In the genomic region with DNA sequence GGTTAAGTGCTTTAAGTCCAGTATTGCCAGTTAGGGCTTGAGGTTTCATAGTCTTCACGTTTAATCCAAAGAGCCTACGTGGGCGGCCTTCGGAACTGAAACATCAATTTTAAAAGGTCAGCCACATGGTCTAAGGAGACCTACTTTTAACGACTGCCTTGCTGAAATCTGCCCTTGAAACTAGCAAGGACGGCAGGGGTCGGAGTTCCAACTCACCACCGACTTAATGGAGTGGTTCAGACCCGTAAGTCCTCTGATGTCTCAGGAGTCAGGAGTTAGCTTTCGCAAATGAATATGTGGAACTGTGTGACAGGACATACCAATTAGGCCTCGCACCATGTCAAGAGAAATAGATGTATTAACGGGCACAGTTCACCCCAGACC, we compare ENCODE assay signal across 8 mouse cellular contexts. TPM values are rescaled to one million over a fixed set of nuclear protein-coding genes. Genes with fewer than 3 reads are reported as not detected.
DNase-seq lines count a peak whose midpoint lies in the region; ATAC-seq and TF ChIP-seq lines count a peak whose summit lies in the region.

No protein-coding gene starts in this region.

- ATAC-seq in kidney, embryonic 15.5 days (replicated peaks; ENCODE audit: low FRiP score): no peak; the same call in 1 of the 2 replicates
- ATAC-seq in intestine, embryonic 14.5 days (replicated peaks; ENCODE audit: low FRiP score, low TSS enrichment, low read depth): peak; percentile 7; the same call in 1 of the 2 replicates
- ATAC-seq in midbrain, embryonic 16.5 days: no peak; the same call in 1 of the 2 replicates

- peaks cover 23% of the 10 kb centered on the region for H3K36me3 ChIP-seq in kidney, embryonic 15.5 days
- peaks cover 21% of the 10 kb centered on the region for H3K36me3 ChIP-seq in intestine, embryonic 14.5 days (ENCODE audit: control insufficient read depth, insufficient read depth, low read length)
- peaks cover 4% of the 10 kb centered on the region for H3K36me3 ChIP-seq in midbrain, embryonic 16.5 days (ENCODE audit: control insufficient read depth, insufficient read depth, low read length)

- H3K27me3 ChIP-seq in kidney, embryonic 15.5 days: no peaks in the 10 kb centered on the region
- H3K27me3 ChIP-seq in intestine, embryonic 14.5 days (replicated peaks; ENCODE audit: control insufficient read depth, insufficient read depth, low read length): no peaks in the 10 kb centered on the region
- H3K27me3 ChIP-seq in midbrain, embryonic 16.5 days (ENCODE audit: control insufficient read depth, insufficient read depth, low read depth, low read length): no peaks in the 10 kb centered on the region

- H3K4me1 ChIP-seq in kidney, embryonic 15.5 days: peaks cover 13% of the 10 kb centered on the region
- H3K4me1 ChIP-seq in cortical plate, adult 2 months (ENCODE audit: control insufficient read depth, insufficient read depth, low read length): peaks cover 2% of the 10 kb centered on the region
- peaks cover 15% of the 10 kb centered on the region for H3K4me1 ChIP-seq in intestine, embryonic 14.5 days (replicated peaks; ENCODE audit: control insufficient read depth, insufficient read depth, low read length)
- H3K4me1 ChIP-seq in midbrain, embryonic 16.5 days (ENCODE audit: control insufficient read depth, insufficient read depth, low read length): peaks cover 15% of the 10 kb centered on the region

- H3K9ac ChIP-seq in kidney, embryonic 15.5 days: peak overlapping the region; percentile 85
- peak overlapping the region; percentile 92 for H3K9ac ChIP-seq in intestine, embryonic 14.5 days (ENCODE audit: low read length)
- H3K9ac ChIP-seq in midbrain, embryonic 16.5 days (ENCODE audit: low read depth, low read length): peak overlapping the region; percentile 70

- peak overlapping the region; percentile 89 for H3K4me3 ChIP-seq in kidney, embryonic 15.5 days (replicated peaks)
- peak overlapping the region; percentile 79 for H3K4me3 ChIP-seq in cortical plate, adult 2 months (ENCODE audit: insufficient read depth, low read length)
- peak overlapping the region; percentile 100 for H3K4me3 ChIP-seq in intestine, embryonic 14.5 days (ENCODE audit: low read depth, low read length)
- H3K4me3 ChIP-seq in midbrain, embryonic 16.5 days (ENCODE audit: low read depth, low read length): peak overlapping the region; percentile 91

- H3K4me2 ChIP-seq in kidney, embryonic 15.5 days: peak overlapping the region; percentile 79
- H3K4me2 ChIP-seq in intestine, embryonic 14.5 days (ENCODE audit: low read length): peak overlapping the region; percentile 88
- H3K4me2 ChIP-seq in midbrain, embryonic 16.5 days (ENCODE audit: low read length): peak overlapping the region; percentile 90

- no peak for DNase-seq in kidney, adult 11 months
- no peak for DNase-seq in intestine, embryonic 14.5 days (ENCODE audit: low spot score)
- no peak for DNase-seq in spleen, adult 18-20 months
- DNase-seq in adrenal gland, postnatal 10 days: no peak
- DNase-seq in urinary bladder, adult 2 months (ENCODE audit: low spot score): no peak

- no peaks in the 10 kb centered on the region for H3K9me3 ChIP-seq in kidney, embryonic 15.5 days (replicated peaks)
- no peaks in the 10 kb centered on the region for H3K9me3 ChIP-seq in intestine, embryonic 14.5 days (ENCODE audit: control insufficient read depth, low read length)
- H3K9me3 ChIP-seq in midbrain, embryonic 16.5 days (replicated peaks; ENCODE audit: control insufficient read depth, low read length, poor library complexity, severe bottlenecking): no peaks in the 10 kb centered on the region

- peak overlapping the region; percentile 84 for H3K27ac ChIP-seq in kidney, embryonic 15.5 days
- peak overlapping the region; percentile 40 for H3K27ac ChIP-seq in cortical plate, adult 2 months (ENCODE audit: insufficient read depth, low read length)
- peak overlapping the region; percentile 74 for H3K27ac ChIP-seq in intestine, embryonic 14.5 days (ENCODE audit: low read depth)
- peak overlapping the region; percentile 83 for H3K27ac ChIP-seq in midbrain, embryonic 16.5 days (ENCODE audit: low read length)

- no peak for TF ChIP-seq POLR2A in cortical plate, adult 2 months (IDR thresholded peaks at IDR 0.05; ENCODE audit: extremely low read depth, insufficient read depth, low read length)

- 3% methylated on average over 12 of the region's 12 CpGs for WGBS in kidney, embryonic 15.5 days
- WGBS in intestine, embryonic 14.5 days: 4% methylated on average over 12 of the region's 12 CpGs
- 7% methylated on average over 12 of the region's 12 CpGs for WGBS in midbrain, embryonic 16.5 days

- TF ChIP-seq CTCF in cortical plate, adult 2 months (IDR thresholded peaks at IDR 0.05; ENCODE audit: extremely low read depth, insufficient read depth, low read length): no peak

RNA-seq across cellular contexts. Expression of gene Uqcr10, which starts 0.5 kb away (rescaled TPM):
- 889 and 930 TPM in 2 replicates for polyA plus RNA-seq in kidney, embryonic 15.5 days (2015; fragmentation: Nextera tagmentation; extraction: Ambion mirVana)
- 1,122 and 1,215 TPM in 2 replicates for polyA plus RNA-seq in cortical plate, adult 2 months (2012; rRNA removed)
- 954 and 1,060 TPM in 2 replicates for polyA plus RNA-seq in intestine, embryonic 14.5 days (2014; fragmentation: Nextera tagmentation; extraction: Ambion mirVana)
- 525 and 569 TPM in 2 replicates for polyA plus RNA-seq in midbrain, embryonic 16.5 days (2015; fragmentation: Nextera tagmentation; extraction: Ambion mirVana)
- 1,000 to 10,000 TPM; 1,230 to 1,238 TPM for total RNA-seq in adrenal gland, postnatal 10 days (2021)
- polyA plus RNA-seq in urinary bladder, adult 2 months (2012; rRNA removed): 1,105 and 1,175 TPM in 2 replicates

RNA-seq across cellular contexts. Expression of gene Zmat5, which starts 0.8 kb away (rescaled TPM):
- polyA plus RNA-seq in kidney, embryonic 15.5 days (2015; fragmentation: Nextera tagmentation; extraction: Ambion mirVana): 71.6 and 72.1 TPM in 2 replicates
- 48.1 and 52.6 TPM in 2 replicates for polyA plus RNA-seq in cortical plate, adult 2 months (2012; rRNA removed)
- polyA plus RNA-seq in intestine, embryonic 14.5 days (2014; fragmentation: Nextera tagmentation; extraction: Ambion mirVana): 59.4 and 63.8 TPM in 2 replicates
- polyA plus RNA-seq in midbrain, embryonic 16.5 days (2015; fragmentation: Nextera tagmentation; extraction: Ambion mirVana): 49.4 and 51.3 TPM in 2 replicates
- total RNA-seq in adrenal gland, postnatal 10 days (2021): 10 to 100 TPM; 33.4 to 36.0 TPM
- 64.8 and 77.0 TPM in 2 replicates for polyA plus RNA-seq in urinary bladder, adult 2 months (2012; rRNA removed)

RNA-seq across cellular contexts. Expression of gene Cabp7, which starts 42.9 kb away (rescaled TPM):
- polyA plus RNA-seq in kidney, embryonic 15.5 days (2015; fragmentation: Nextera tagmentation; extraction: Ambion mirVana): 0.10 and 0.17 TPM in 2 replicates
- polyA plus RNA-seq in cortical plate, adult 2 months (2012; rRNA removed): 29.8 and 54.4 TPM in 2 replicates
- polyA plus RNA-seq in intestine, embryonic 14.5 days (2014; fragmentation: Nextera tagmentation; extraction: Ambion mirVana): 0.15 and 0.16 TPM in 2 replicates
- 1.1 and 1.2 TPM in 2 replicates for polyA plus RNA-seq in midbrain, embryonic 16.5 days (2015; fragmentation: Nextera tagmentation; extraction: Ambion mirVana)
- total RNA-seq in adrenal gland, postnatal 10 days (2021): under 1 TPM in 1 of 2 experiments, not detected in 1; 0.18 TPM
- 0.46 and 0.65 TPM in 2 replicates for polyA plus RNA-seq in urinary bladder, adult 2 months (2012; rRNA removed)

Comparison
In these comparisons a context has a peak if more than half of its experiments do, and no peak if none do; other contexts are left out.
1. RNA of gene Cabp7, which starts 42.9 kb away (polyA plus RNA-seq): 29.8 to 54.4 TPM in cortical plate, adult 2 months; 1.1 to 1.2 TPM in midbrain, embryonic 16.5 days, 0.46 to 0.65 TPM in urinary bladder, adult 2 months, 0.15 to 0.16 TPM in intestine, embryonic 14.5 days and 0.10 to 0.17 TPM in kidney, embryonic 15.5 days; every median in the first group is over 10 times any median in the second.
2. Peak in every context shown above with its lines, with median percentiles within 50 percentile points of each other: H3K27ac ChIP-seq, H3K4me2 ChIP-seq, H3K4me3 ChIP-seq and H3K9ac ChIP-seq.